Mouse (Mus musculus): Measurements from ENCODE around the gene Ptprs.

GRCm38 (mm10) chr17:56462835-56463455 is 13.3 kb downstream of the Ptprs start:
- TF ChIP-seq CTCF (IDR thresholded peaks at IDR 0.05; ENCODE audit: extremely low read depth, insufficient read depth, low read length) (no peak), POLR2A (IDR thresholded peaks at IDR 0.05; ENCODE audit: extremely low read depth, insufficient read depth, low read length) (no peak)

All from cortical plate, adult 2 months (tissue).